In the genomic region with DNA sequence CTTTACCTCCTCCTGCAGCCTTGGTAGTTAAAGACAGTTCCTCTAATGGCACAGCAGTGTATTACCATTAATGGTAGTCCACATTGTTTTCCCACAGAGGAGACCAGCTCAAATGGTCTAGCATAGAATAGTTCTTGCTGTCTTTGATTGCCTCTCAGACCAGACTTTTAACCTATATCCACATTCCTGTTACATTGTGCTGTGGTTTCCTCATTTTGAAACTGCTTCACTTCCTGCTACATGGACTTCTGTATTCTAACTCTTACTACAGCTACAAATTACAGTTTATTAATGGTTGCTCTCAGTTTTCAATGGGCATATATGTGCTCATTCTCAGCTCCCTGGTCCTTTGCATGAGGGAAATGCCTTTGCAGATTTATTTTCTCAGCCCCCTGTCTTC, we compare ENCODE assay signal across 26 mouse cellular contexts. TPM values are rescaled to one million over a fixed set of nuclear protein-coding genes. Genes with fewer than 3 reads are reported as not detected.
DNase-seq lines count a peak whose midpoint lies in the region; ATAC-seq and TF ChIP-seq lines count a peak whose summit lies in the region.
"Had no signal": no experiment of that assay in that cellular context is flagged by ENCODE, and none has a peak within 500 bp of the region (broad histone marks: within the 10 kb centered on the region; RNA-seq: fewer than 3 reads in every experiment).

No protein-coding gene starts in this region.

- DNase-seq in lung, postnatal 36 days: peak; percentile 23
- DNase-seq in lung, postnatal 10 days: no peak
- peak; percentile 44 for DNase-seq in MEL (ENCODE audit: low read depth, low spot score)
- DNase-seq in ovary, postnatal 14 days (ENCODE audit: low spot score): no peak
- DNase-seq in right cerebral cortex, postnatal 14 days: no peak
- DNase-seq: adrenal gland, adult 8-10 months; cerebellum, adult 11-12 months; cerebellum, adult 9-10 months; cerebellum, postnatal 36 days; forebrain, postnatal 0 days; gastrocnemius, postnatal 14 days; heart, postnatal 10 days; heart, postnatal 4 days had no signal

- peak overlapping the region in 1 of 2 experiments; percentile 68; a peak in 2 of 4 replicates for H3K4me3 ChIP-seq in MEL (ENCODE audit: control insufficient read depth in 1 of 2, insufficient read depth in 1 of 2, low read depth in 2 of 2, low read length in 2 of 2)
- H3K4me3 ChIP-seq: embryonic facial prominence, embryonic 10.5 days; forebrain, embryonic 13.5 days; heart, embryonic 10.5 days; hindbrain, embryonic 13.5 days had no signal

- no peak for TF ChIP-seq RAD21 in MEL (IDR thresholded peaks at IDR 0.05; ENCODE audit: low read depth, low read length)

- no peaks in the 10 kb centered on the region for H3K79me2 ChIP-seq in MEL (ENCODE audit: control insufficient read depth, insufficient read depth, low read length, poor library complexity)

- no peak for TF ChIP-seq POLR2A in MEL (IDR thresholded peaks at IDR 0.05; ENCODE audit: control insufficient read depth in 1 of 2, insufficient read depth in 1 of 2, low read depth in 1 of 2, low read length in 2 of 2, poor library complexity in 1 of 2)

- TF ChIP-seq EP300 in MEL (IDR thresholded peaks at IDR 0.05; ENCODE audit: low read depth in 1 of 2, low read length in 2 of 2): no peak

- no peaks in the 10 kb centered on the region for H3K9me3 ChIP-seq in MEL (replicated peaks; ENCODE audit: insufficient read depth, low read length)
- H3K9me3 ChIP-seq: embryonic facial prominence, embryonic 10.5 days; forebrain, embryonic 13.5 days; heart, embryonic 10.5 days; hindbrain, embryonic 13.5 days had no signal

- H3K27ac ChIP-seq in MEL (ENCODE audit: control insufficient read depth, low read depth, low read length): no peak overlapping the region
- H3K27ac ChIP-seq: embryonic facial prominence, embryonic 10.5 days; forebrain, embryonic 13.5 days; heart, embryonic 10.5 days; hindbrain, embryonic 13.5 days; hindbrain, postnatal 0 days had no signal

- peak overlapping the region; percentile 17 for H3K9ac ChIP-seq in MEL (ENCODE audit: control insufficient read depth, low read depth, low read length, poor library complexity, severe bottlenecking)
- H3K9ac ChIP-seq: forebrain, embryonic 13.5 days; forebrain, postnatal 0 days; hindbrain, embryonic 13.5 days had no signal

- H3K27me3 ChIP-seq in MEL (ENCODE audit: control insufficient read depth in 1 of 2, insufficient read depth in 2 of 2, low read length in 2 of 2): no peaks in the 10 kb centered on the region
- H3K27me3 ChIP-seq: forebrain, embryonic 13.5 days; hindbrain, embryonic 13.5 days had no signal

- peak; percentile 88 for ATAC-seq in granulocyte monocyte progenitor cell, adult 5-6 weeks (replicated peaks; ENCODE audit: poor library complexity, severe bottlenecking)
- ATAC-seq in megakaryocyte progenitor cell, adult 5-6 weeks (replicated peaks; ENCODE audit: poor library complexity): peak; percentile 82
- no peak for ATAC-seq in megakaryocyte-erythroid progenitor cell, adult 5-6 weeks (replicated peaks; ENCODE audit: low FRiP score, low TSS enrichment, poor library complexity, severe bottlenecking)
- ATAC-seq: forebrain, embryonic 13.5 days; forebrain, postnatal 0 days; hindbrain, postnatal 0 days had no signal

- H3K4me1 ChIP-seq in MEL (ENCODE audit: control insufficient read depth in 1 of 2, insufficient read depth in 2 of 2, low read length in 2 of 2): peaks cover 2 to 8% of the 10 kb centered on the region in 2 experiments; a peak in 2 of 4 replicates
- H3K4me1 ChIP-seq: embryonic facial prominence, embryonic 10.5 days; forebrain, embryonic 13.5 days; heart, embryonic 10.5 days; hindbrain, embryonic 13.5 days had no signal

- no peak for TF ChIP-seq CTCF in MEL (IDR thresholded peaks at IDR 0.05 in 2 of 3, conservative IDR thresholded peaks at IDR 0.05 in 1 of 3; ENCODE audit: control insufficient read depth in 1 of 3, insufficient read depth in 1 of 3, low read depth in 2 of 3, low read length in 3 of 3, poor library complexity in 1 of 3, severe bottlenecking in 1 of 3)

- H3K36me3 ChIP-seq in MEL (ENCODE audit: control insufficient read depth in 1 of 2, insufficient read depth in 2 of 2, low read length in 2 of 2): peaks cover 0 to 21% of the 10 kb centered on the region in 2 experiments; a peak in 2 of 4 replicates
- H3K36me3 ChIP-seq: embryonic facial prominence, embryonic 10.5 days; heart, embryonic 10.5 days; hindbrain, embryonic 13.5 days had no signal

TF ChIP-seq in MEL, 35 proteins besides CTCF, POLR2A, EP300 and RAD21:
- TF ChIP-seq TBP (IDR thresholded peaks at IDR 0.05; ENCODE audit: low read depth, low read length) (no peak), JUND (IDR thresholded peaks at IDR 0.05; ENCODE audit: low read depth, low read length) (no peak), SMC3 (IDR thresholded peaks at IDR 0.05; ENCODE audit: low read depth, low read length) (no peak), ETS1 (IDR thresholded peaks at IDR 0.05; ENCODE audit: low read depth, low read length) (no peak), CHD1 (IDR thresholded peaks at IDR 0.05; ENCODE audit: low read depth, low read length) (no peak), MAZ (IDR thresholded peaks at IDR 0.05; ENCODE audit: low read depth, low read length) (no peak), MAFK (IDR thresholded peaks at IDR 0.05; ENCODE audit: borderline replicate concordance, low read depth, low read length) (no peak), MAX (IDR thresholded peaks at IDR 0.05; ENCODE audit: low read length) (no peak), TCF12 (IDR thresholded peaks at IDR 0.05; ENCODE audit: low read depth, low read length) (no peak), ZMIZ1 (IDR thresholded peaks at IDR 0.05; ENCODE audit: low read depth, low read length) (no peak), ZKSCAN1 (IDR thresholded peaks at IDR 0.05; ENCODE audit: low read depth, low read length) (no peak), USF2 (IDR thresholded peaks at IDR 0.05; ENCODE audit: borderline replicate concordance in 1 of 2, insufficient read depth in 1 of 2, low read depth in 1 of 2, low read length in 2 of 2) (no peak)

RNA-seq across cellular contexts. Expression of gene Htr2c, which starts 15.3 kb away (rescaled TPM):
- not detected in 2 replicates for total RNA-seq in MEL (2012; rRNA removed)
- polyA plus RNA-seq in MEL (2012; ENCODE audit: insufficient read depth in 1 of 2, insufficient read length in 2 of 2, low read depth in 1 of 2, low replicate concordance in 2 of 2, missing spikeins in 1 of 2): not detected
- not detected in 2 replicates for total RNA-seq in granulocyte monocyte progenitor cell, adult 5-6 weeks (2014; fragmentation: Nextera tagmentation)
- total RNA-seq in granulocyte monocyte progenitor cell, adult 5-6 weeks (2017): not detected in 2 replicates
- not detected in 2 replicates for total RNA-seq in megakaryocyte progenitor cell, adult 5-6 weeks (2015)
- total RNA-seq in megakaryocyte progenitor cell, adult 5-6 weeks (2017): not detected in 2 replicates
- total RNA-seq in megakaryocyte-erythroid progenitor cell, adult 5-6 weeks (2014; fragmentation: Nextera tagmentation): not detected in 2 replicates
- not detected in 2 replicates for total RNA-seq in megakaryocyte-erythroid progenitor cell, adult 5-6 weeks (2017)
- total RNA-seq: gastrocnemius, adult 18-20 months; heart, postnatal 10 days; heart, postnatal 4 days had no signal
- polyA plus RNA-seq: C2C12; gonadal fat pad, adult 2 months; heart, embryonic 10.5 days; heart, embryonic 14.5 days; intestine, embryonic 14.5 days had no signal

Comparison
In these comparisons a context has a peak if more than half of its experiments do, and no peak if none do; other contexts are left out.
1. DNase-seq: peak in lung, postnatal 36 days (single experiment) and MEL (single experiment); none in lung, postnatal 10 days (single experiment), ovary, postnatal 14 days (single experiment) and right cerebral cortex, postnatal 14 days (single experiment).